Mouse (Mus musculus) kidney, embryonic 16.5 days (tissue): ENCODE measurements at regions not wholly inside any gene's neighbourhood (a gene's known extent, or its start where the extent isn't known, plus 50 kb on each side); places are given as distances from the start of the nearest gene placed in this dataset.

Source experiments
- ATAC-seq: fragments of 200-750 bp; cut with Nextera tagmentation; 2 replicates; pipeline ENCODE4 v1.8.0; 2017; ENCODE audit warnings: moderate TSS enrichment; ENCODE audit not compliant: low FRiP score, low TSS enrichment
- H3K27ac ChIP-seq: fragments of 300-500 bp; sonication (generic); 2 replicates; pipeline ENCODE4 v1.5.1; 2014; ENCODE audit warnings: low read length
- H3K27me3 ChIP-seq: fragments of 300-500 bp; sonication (generic); 2 replicates; pipeline ENCODE4 v1.6.1; 2014; ENCODE audit warnings: low read length, control low read depth, mixed read lengths; ENCODE audit not compliant: insufficient read depth
- H3K36me3 ChIP-seq: fragments of 300-500 bp; sonication (generic); 2 replicates; pipeline ENCODE4 v1.6.1; 2014; ENCODE audit warnings: low read length, control low read depth, mixed read lengths; ENCODE audit not compliant: insufficient read depth
- H3K4me1 ChIP-seq: fragments of 300-500 bp; sonication (generic); 2 replicates; pipeline ENCODE4 v1.6.1; 2014; ENCODE audit warnings: low read length, control low read depth, mixed read lengths; ENCODE audit not compliant: insufficient read depth
- H3K4me2 ChIP-seq: fragments of 300-500 bp; sonication (generic); replicated peaks from 2 replicates; pipeline ENCODE4 v1.6.1; 2014; ENCODE audit warnings: low read depth, low read length
- H3K4me3 ChIP-seq: fragments of 300-500 bp; sonication (generic); 2 replicates; pipeline ENCODE4 v1.5.1; 2014; ENCODE audit warnings: mild to moderate bottlenecking, low read length
- H3K9ac ChIP-seq: fragments of 300-500 bp; sonication (generic); replicated peaks from 2 replicates; pipeline ENCODE4 v1.6.1; 2014; ENCODE audit warnings: low read length
- H3K9me3 ChIP-seq: fragments of 300-500 bp; sonication (generic); 2 replicates; pipeline ENCODE4 v1.6.1; 2016; ENCODE audit warnings: low read length, control low read depth
- WGBS: fragments of 180-500 bp; shearing (Covaris S2); extraction: QIAGEN DNeasy Blood & Tissue Kit; methylation state at CpG from one replicate; pipeline ENCODE4 v1.1.7; 2014; 5-methylcytosine and 5-hydroxymethylcytosine counted together

GRCm38 (mm10) chr3:52539813-52540378, 271.8 kb downstream of the Foxo1 start:
- ATAC-seq, result no peak
- WGBS, result 39% methylated on average over 10 of the region's 10 CpGs
- no peak overlapping the region for H3K4me3 ChIP-seq

GRCm38 (mm10) chr3:52538306-52538705, 270.2 kb downstream of the Foxo1 start:
- H3K4me3 ChIP-seq, result no peak overlapping the region
- no peak for ATAC-seq

More at GRCm38 (mm10) chr3:52539813-52540378, 271.8 kb downstream of the Foxo1 start:
- H3K9me3 ChIP-seq, result no peaks in the 10 kb centered on the region
- H3K36me3 ChIP-seq, result no peaks in the 10 kb centered on the region
- H3K9ac ChIP-seq, result no peak overlapping the region
- no peak overlapping the region for H3K27ac ChIP-seq
- no peak overlapping the region for H3K4me2 ChIP-seq
- H3K4me1 ChIP-seq, result peaks cover 24% of the 10 kb centered on the region
- no peaks in the 10 kb centered on the region for H3K27me3 ChIP-seq

GRCm38 (mm10) chr3:52537362-52537911, 269.3 kb downstream of the Foxo1 start:
- no peaks in the 10 kb centered on the region for H3K36me3 ChIP-seq
- ATAC-seq, result no peak
- no peak overlapping the region for H3K9ac ChIP-seq
- H3K4me1 ChIP-seq, result peaks cover 17% of the 10 kb centered on the region
- no peaks in the 10 kb centered on the region for H3K27me3 ChIP-seq
- WGBS, result 80% methylated on average over 10 of the region's 10 CpGs
- no peak overlapping the region for H3K27ac ChIP-seq
- H3K4me3 ChIP-seq, result no peak overlapping the region
- H3K4me2 ChIP-seq, result no peak overlapping the region
- H3K9me3 ChIP-seq, result no peaks in the 10 kb centered on the region

More at GRCm38 (mm10) chr3:52538306-52538705, 270.2 kb downstream of the Foxo1 start:
- Histone ChIP-seq H3K27me3 (no peaks in the 10 kb centered on the region), H3K27ac (no peak overlapping the region), H3K9me3 (no peaks in the 10 kb centered on the region), H3K4me2 (no peak overlapping the region), H3K9ac (no peak overlapping the region), H3K36me3 (no peaks in the 10 kb centered on the region), H3K4me1 (peaks cover 24% of the 10 kb centered on the region)
- WGBS, result 86% methylated on average over 4 of the region's 4 CpGs

GRCm38 (mm10) chr3:52535411-52536021, 267.4 kb downstream of the Foxo1 start:
- Histone ChIP-seq H3K4me3 (no peak overlapping the region), H3K9ac (no peak overlapping the region), H3K9me3 (no peaks in the 10 kb centered on the region), H3K27ac (no peak overlapping the region), H3K4me1 (peaks cover 10% of the 10 kb centered on the region), H3K4me2 (no peak overlapping the region), H3K27me3 (no peaks in the 10 kb centered on the region), H3K36me3 (no peaks in the 10 kb centered on the region)
- WGBS, result 28% methylated on average over 7 of the region's 7 CpGs
- peak; percentile 54; the same call in 1 of the 2 replicates for ATAC-seq

- 0 out of 2 replicates have a peak, but pooled peaks cover 4% of the 10 kb centered on the region for H3K4me1 ChIP-seq
- 26% methylated on average over 7 of the region's 7 CpGs for WGBS
- no peaks in the 10 kb centered on the region for H3K36me3 ChIP-seq
- no peaks in the 10 kb centered on the region for H3K27me3 ChIP-seq
- H3K4me3 ChIP-seq, result no peak overlapping the region
- H3K9ac ChIP-seq, result no peak overlapping the region
- no peak for ATAC-seq
- H3K27ac ChIP-seq, result no peak overlapping the region
- H3K9me3 ChIP-seq, result no peaks in the 10 kb centered on the region
- no peak overlapping the region for H3K4me2 ChIP-seq
Observed at GRCm38 (mm10) chr3:52534118-52534517, 266.0 kb downstream of the Foxo1 start.

GRCm38 (mm10) chr3:52531686-52532351, 263.7 kb downstream of the Foxo1 start:
- no peak overlapping the region for H3K4me2 ChIP-seq
- no peak overlapping the region for H3K4me3 ChIP-seq
- no peak overlapping the region for H3K9ac ChIP-seq
- no peaks in the 10 kb centered on the region for H3K27me3 ChIP-seq
- H3K4me1 ChIP-seq, result 0 out of 2 replicates have a peak, but pooled peaks cover 4% of the 10 kb centered on the region
- no peaks in the 10 kb centered on the region for H3K9me3 ChIP-seq
- H3K36me3 ChIP-seq, result no peaks in the 10 kb centered on the region
- no peak for ATAC-seq
- H3K27ac ChIP-seq, result no peak overlapping the region
- 52% methylated on average over 8 of the region's 8 CpGs for WGBS

- Histone ChIP-seq H3K4me1 (0 out of 2 replicates have a peak, but pooled peaks cover 1% of the 10 kb centered on the region), H3K9me3 (no peaks in the 10 kb centered on the region), H3K4me2 (no peak overlapping the region), H3K4me3 (no peak overlapping the region), H3K36me3 (no peaks in the 10 kb centered on the region), H3K27me3 (no peaks in the 10 kb centered on the region), H3K9ac (no peak overlapping the region), H3K27ac (no peak overlapping the region)
- no peak for ATAC-seq
- 88% methylated on average over 7 of the region's 7 CpGs for WGBS
Observed at GRCm38 (mm10) chr3:52530406-52530970, 262.4 kb downstream of the Foxo1 start.

- Histone ChIP-seq H3K4me3 (no peak overlapping the region), H3K27ac (no peak overlapping the region), H3K9ac (no peak overlapping the region), H3K9me3 (no peaks in the 10 kb centered on the region), H3K4me2 (no peak overlapping the region), H3K27me3 (no peaks in the 10 kb centered on the region), H3K4me1 (no peaks in the 10 kb centered on the region), H3K36me3 (no peaks in the 10 kb centered on the region)
- ATAC-seq, result no peak
- 77% methylated on average over 6 of the region's 6 CpGs for WGBS
Observed at GRCm38 (mm10) chr3:52529136-52529535, 261.0 kb downstream of the Foxo1 start.

- 85% methylated on average over 7 of the region's 7 CpGs for WGBS
Observed at GRCm38 (mm10) chr3:52528521-52528920, 260.4 kb downstream of the Foxo1 start.

More at GRCm38 (mm10) chr3:52528521-52528920, 260.4 kb downstream of the Foxo1 start:
- no peak overlapping the region for H3K27ac ChIP-seq
- no peaks in the 10 kb centered on the region for H3K4me1 ChIP-seq
- no peak overlapping the region for H3K4me3 ChIP-seq
- H3K36me3 ChIP-seq, result no peaks in the 10 kb centered on the region
- H3K27me3 ChIP-seq, result no peaks in the 10 kb centered on the region
- H3K4me2 ChIP-seq, result no peak overlapping the region
- H3K9me3 ChIP-seq, result no peaks in the 10 kb centered on the region
- H3K9ac ChIP-seq, result no peak overlapping the region
- no peak for ATAC-seq
